Mouse (Mus musculus): Measurements from ENCODE around the gene Clec2h.
"Not testable (repeated sequence)": the region's sequence is repeated elsewhere in the genome, so short reads cannot be mapped to it uniquely, and the experiment has no call there.

GRCm38 (mm10) chr6:128644694-128645093 lies 17.5 kb upstream of the Clec2h start:
- not testable (repeated sequence) for TF ChIP-seq USF1 (IDR thresholded peaks at IDR 0.05; ENCODE audit: low read depth, low read length); CTCF (IDR thresholded peaks at IDR 0.05 in 2 of 3, conservative IDR thresholded peaks at IDR 0.05 in 1 of 3; ENCODE audit: control insufficient read depth in 1 of 3, insufficient read depth in 1 of 3, low read depth in 2 of 3, low read length in 3 of 3, poor library complexity in 1 of 3, severe bottlenecking in 1 of 3); MAZ (IDR thresholded peaks at IDR 0.05; ENCODE audit: low read depth, low read length); POLR2A (IDR thresholded peaks at IDR 0.05; ENCODE audit: control insufficient read depth in 1 of 2, insufficient read depth in 1 of 2, low read depth in 1 of 2, low read length in 2 of 2, poor library complexity in 1 of 2); TAL1 (IDR thresholded peaks at IDR 0.05; ENCODE audit: low read length); GATA1 (IDR thresholded peaks at IDR 0.05; ENCODE audit: low read depth, low read length); ZC3H11A (IDR thresholded peaks at IDR 0.05; ENCODE audit: low read depth, low read length); EP300 (IDR thresholded peaks at IDR 0.05; ENCODE audit: low read depth in 1 of 2, low read length in 2 of 2)

Data from MEL (cell line).